Mouse (Mus musculus): ENCODE results near the gene Ms4a4b.
"Not testable (repeated sequence)": the region's sequence is repeated elsewhere in the genome, so short reads cannot be mapped to it uniquely, and the experiment has no call there.

Ms4a4b gene

DNA sequence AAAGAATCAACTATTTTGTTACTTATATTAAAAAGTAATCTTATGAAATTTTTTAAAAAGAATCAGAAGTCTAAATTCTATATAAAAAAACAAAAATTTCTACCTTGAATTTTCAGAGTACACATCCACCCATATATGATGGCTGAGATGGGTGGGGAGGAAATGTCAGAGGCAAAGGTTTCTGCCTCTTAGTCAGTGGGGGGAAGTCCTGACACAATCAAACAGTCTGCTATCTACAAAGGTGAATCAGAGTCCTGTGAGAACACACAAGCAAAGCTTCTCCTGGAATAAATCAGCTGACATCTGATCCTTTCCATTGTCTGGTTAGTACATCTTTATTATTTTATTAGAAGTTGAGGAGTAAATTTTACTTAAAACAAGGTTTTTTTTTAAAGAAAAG is at the start of gene Ms4a4b:
Ms4a4b (plus strand) TSS at position 216 of the 400 bp plus-strand sequence.
- DNase-seq (ENCODE audit: low spot score in 2 of 2), result no peak

DNA sequence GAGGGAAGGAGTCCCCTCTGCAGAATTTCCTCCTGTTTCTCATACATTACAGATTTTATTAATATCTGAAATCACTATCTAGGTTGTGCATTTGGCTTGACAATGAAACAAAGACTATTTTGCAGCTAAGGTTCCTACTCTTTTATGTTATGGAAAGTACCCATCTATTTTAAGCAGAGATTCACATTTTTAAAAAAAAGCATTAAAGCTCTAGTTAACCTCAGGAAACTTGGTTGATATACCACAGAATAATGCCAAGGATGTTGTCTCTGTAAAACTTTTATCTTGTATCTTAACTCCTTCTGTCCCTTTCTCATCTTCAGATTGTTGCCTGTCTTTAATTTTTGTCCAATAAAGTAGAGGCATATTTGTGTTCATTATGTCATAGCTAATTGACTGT is 47.6 kb upstream of the Ms4a4b start:
- no peak for DNase-seq (ENCODE audit: low spot score in 2 of 2)

DNA sequence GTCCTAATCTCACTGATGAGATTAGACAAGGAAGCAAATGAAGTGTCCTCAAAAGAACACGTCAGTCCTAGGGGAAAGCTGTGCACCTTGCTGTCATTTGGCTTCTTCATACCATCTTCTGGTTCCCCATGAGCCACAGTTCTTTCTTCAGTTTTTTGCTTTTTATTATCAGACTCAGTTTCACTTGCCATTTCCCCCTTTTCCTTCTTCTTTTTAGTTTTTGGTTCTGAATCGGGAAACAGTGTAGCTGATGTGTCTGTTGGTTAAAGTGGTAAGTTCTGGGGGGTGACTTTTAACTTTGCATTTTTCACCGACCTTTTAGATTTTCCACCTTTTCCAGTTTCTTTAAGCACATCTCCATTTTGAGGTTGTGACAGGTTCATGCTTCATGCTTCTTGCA is 38.8 kb upstream of the Ms4a4b start, which contains the start of gene Ms4a4c:
Ms4a4c (plus strand) TSS at position 244 of the 400 bp plus-strand sequence.
- no peak for DNase-seq (ENCODE audit: low spot score in 2 of 2)

DNA sequence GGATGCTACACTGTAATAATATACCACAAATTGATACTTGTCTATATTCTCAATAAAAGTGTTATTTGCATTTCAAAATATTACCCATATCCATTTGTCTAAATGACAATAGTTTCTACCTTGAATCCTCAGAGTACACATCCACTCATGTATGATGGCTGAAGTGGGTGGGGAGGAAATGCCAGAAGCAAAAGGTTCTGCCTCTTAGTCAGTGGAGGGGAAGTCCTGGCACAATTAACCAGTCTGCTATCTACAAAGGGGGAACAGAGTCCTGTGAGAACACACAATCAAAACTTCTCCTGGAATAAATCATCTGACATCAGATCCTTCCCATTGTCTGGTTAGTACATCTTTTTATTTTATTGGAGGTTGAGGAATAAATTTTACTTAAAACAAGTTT is 35.9 kb upstream of the Ms4a4b start:
- no peak for DNase-seq (ENCODE audit: low spot score in 2 of 2)

DNA sequence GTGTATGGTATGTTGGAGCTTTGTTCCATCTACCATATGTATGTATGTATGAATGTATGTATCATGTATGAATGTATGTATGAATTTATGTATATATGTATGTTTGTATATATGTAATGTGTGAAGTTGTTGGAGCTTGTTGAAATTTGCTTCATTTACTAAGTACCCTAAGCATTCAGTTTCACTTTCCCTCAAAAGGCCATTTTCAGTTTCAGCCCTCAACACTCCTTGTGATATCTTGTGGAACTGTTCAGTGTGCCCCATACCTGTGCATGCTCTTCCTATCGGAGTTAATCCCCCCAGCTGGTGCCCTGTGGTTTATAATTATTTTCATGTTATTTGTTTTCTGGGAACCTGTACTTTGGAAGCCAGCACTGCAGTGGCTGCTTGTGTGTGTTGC is 34.8 kb upstream of the Ms4a4b start:
- DNase-seq (ENCODE audit: low spot score in 2 of 2), result no peak

DNA sequence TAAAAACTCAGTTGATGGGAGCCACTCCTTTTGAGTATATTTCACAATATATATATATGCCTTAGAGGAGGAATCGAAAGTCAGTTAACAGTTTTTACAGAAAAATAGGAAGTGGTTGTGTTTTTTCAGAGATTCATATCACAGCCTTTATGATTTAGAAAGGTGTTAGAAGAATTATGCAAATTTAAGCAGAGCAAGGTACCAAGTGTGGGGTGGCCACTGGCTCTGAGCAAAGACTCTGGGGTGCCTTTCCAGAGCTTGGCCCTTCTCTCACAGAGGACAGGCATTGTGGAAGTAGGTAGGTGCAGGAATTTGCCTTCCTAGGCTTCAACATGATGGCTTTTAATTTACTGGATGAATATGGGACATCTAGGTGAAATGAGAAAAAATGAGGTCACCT is 31.7 kb upstream of the Ms4a4b start:
- no peak for DNase-seq (ENCODE audit: low spot score in 2 of 2)

DNA sequence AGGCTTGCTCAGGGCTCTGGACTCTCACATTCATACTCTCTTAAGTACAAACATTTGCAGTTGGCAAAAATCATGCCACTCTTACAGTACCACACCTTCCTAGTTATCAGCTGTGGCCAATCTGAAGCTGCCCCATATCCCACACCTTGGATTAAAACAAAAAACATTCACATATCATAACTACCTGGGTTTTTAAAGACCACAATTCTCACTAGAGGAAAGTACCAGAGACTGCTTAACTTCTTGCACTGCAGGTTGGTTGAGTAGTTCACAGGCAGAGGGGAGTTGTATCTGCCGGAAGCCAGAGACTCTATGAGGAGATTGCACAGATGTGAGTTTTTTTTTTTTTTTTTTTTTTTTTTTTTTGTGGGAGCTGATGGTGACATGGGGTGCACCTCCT is 29.3 kb upstream of the Ms4a4b start:
- DNase-seq (ENCODE audit: low spot score in 2 of 2), result no peak

DNA sequence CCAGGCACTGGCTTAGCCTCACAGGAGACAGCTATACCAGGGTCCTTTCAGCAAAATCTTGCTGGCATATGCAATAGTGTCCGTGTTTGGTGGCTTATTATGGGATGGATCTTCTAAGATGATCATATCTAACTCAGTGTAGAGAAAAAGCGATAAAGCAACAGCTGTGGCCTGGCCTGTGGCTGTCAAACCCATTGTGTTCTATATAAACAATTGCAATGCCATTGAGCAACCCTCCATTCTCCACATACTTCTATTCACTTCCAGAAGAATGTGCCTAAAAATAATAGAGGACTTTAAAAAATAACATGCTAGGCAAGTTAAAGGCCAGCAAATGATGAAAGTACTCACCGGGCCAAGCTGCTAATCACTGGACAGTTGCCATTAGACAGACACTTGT is 27.8 kb upstream of the Ms4a4b start:
- no peak for DNase-seq (ENCODE audit: low spot score in 2 of 2)

DNA sequence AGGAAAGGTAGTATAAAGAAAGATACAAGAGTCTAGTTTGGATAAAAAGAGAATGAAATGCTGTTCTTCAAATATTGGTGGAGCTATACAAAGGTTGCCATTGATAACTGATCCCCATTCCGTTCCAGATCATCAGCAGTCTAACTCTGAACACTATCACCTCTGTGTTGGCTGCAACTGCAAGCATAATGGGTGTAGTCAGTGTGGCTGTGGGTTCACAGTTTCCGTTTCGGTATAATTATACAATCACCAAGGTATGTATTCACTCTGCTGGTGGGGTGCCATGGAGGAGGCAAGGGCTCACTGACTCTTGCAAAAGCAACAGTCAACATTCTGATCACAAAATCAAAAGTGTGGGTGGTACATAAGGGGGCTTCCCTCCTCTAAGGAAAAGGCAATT is 24.5 kb upstream of the Ms4a4b start:
- not testable (repeated sequence) for DNase-seq (ENCODE audit: low spot score in 2 of 2)

DNA sequence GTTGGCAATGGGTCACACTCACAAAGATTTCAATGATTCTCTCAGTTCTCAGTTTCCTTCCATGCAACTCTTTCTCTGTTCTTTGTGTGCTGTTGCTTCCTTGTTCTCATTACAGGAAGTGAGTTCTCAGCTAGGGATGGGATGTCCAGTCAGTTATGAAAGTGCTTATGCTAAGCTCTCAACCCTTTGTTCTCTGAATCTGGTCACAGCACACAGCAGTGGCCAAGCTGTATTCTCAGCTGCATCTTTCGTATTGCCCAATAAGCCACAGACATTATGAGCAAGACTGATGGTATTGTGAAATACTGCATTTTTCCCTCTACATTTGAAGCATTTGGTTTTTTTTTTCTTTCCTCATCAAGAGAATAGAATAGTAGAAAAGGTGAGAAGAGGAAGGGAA is 12.1 kb upstream of the Ms4a4b start:
- not testable (repeated sequence) for DNase-seq (ENCODE audit: low spot score in 2 of 2)

DNA sequence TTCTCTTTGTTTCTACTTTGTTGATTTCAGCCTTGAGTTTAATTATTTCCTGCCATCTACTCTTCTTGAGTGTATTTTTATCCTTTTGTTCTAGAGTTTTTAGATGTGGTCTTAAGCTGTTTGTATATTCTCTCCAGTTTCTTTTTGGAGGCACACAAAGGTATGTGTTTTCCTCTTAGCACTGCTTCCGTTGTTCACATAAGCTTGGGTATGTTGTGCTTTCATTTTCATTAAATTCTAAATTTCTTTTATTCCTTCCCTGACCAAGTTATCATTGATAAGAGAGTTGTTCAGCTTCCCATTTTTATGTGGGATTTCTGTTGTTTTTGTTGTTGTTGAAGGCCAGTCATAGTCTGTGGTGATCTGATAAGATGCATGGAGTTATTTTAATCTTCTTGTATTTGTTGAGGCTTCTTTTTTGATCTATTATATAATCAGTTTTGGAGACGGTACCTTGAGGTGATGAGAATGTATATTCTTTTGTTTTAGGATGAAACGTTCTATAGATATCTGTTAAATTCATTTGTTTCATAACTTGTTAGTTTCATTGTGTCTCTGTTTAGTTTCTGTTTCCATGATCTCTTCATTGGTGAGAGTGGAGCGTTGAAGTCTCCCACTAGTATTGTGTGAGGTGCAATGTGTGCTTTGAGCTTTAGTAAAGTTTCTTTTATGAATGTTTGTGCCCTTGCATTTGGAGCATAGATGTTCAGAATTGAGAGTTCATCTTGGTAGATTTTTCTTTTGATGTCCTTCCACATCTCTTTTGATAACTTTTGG is 8.1 kb upstream of the Ms4a4b start:
- DNase-seq (ENCODE audit: low spot score in 2 of 2), result no peak

DNA sequence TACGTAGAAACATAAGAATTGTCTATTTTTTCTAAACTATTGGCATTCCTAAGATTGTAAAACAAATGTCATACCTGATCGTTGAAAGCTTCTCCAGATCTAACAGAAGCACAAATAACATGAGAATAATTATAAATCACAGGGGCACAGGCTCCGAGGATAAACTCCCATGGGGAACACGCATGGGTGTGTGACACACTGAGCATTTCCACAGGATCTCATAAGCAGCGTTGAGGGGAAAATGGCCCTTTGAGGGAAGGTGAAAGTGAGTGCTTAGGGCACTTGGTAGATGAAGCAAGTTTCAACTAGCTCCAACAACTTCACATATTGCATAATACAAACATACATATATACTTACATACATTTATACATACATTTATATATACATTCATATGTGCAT is 611 bp downstream of the Ms4a4b start:
- no peak for DNase-seq (ENCODE audit: low spot score in 2 of 2)

DNA sequence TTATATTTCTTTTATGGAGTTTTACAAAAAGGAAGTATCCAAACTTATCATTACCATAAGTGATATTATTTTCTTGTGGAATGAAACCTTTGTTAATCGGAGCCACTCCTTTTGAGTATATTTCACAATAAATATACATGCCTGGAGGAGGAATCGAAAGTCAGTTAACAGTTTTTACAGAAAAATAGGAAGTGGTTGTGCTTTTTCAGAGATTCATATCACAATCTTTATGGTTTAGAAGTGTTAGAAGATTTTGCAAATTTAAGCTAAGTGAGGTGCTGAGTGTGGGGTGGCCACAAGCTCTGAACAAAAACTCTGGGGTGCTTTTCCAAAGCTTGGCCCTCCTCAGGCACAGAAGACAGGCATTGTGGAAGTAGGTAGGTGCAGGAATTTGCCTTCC is 3.9 kb downstream of the Ms4a4b start:
- no peak for DNase-seq (ENCODE audit: low spot score in 2 of 2)

DNA sequence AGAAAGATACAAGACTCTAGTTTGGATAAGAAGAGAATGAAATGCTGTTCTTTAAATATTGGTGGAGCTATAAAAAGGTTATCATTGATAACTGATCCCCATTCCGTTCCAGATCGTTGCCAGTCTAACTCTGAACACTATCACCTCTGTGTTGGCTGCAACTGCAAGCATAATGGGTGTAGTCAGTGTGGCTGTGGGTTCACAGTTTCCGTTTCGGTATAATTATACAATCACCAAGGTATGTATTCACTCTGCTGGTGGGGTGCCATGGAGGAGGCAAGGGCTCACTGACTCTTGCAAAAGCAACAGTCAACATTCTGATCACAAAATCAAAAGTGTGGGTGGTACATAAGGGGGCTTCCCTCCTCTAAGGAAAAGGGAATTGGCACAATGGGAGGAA is 15.7 kb downstream of the Ms4a4b start:
- DNase-seq (ENCODE audit: low spot score in 2 of 2), result not testable (repeated sequence)

DNA sequence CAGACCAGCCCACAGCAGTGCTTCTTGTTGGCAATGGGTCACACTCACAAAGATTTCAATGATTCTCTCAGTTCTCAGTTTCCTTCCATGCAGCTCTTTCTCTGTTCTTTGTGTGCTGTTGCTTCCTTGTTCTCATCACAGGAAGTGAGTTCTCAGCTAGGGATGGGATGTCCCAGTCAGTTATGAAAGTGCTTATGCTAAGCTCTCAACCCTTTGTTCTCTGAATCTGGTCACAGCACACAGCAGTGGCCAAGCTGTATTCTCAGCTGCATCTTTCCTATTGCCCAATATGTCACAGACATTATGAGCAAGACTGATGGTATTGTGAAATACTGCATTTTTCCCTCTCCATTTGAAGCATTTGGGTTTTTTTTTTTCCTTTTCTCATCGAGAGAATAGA is 21.4 kb downstream of the Ms4a4b start:
- not testable (repeated sequence) for DNase-seq (ENCODE audit: low spot score in 2 of 2)

DNA sequence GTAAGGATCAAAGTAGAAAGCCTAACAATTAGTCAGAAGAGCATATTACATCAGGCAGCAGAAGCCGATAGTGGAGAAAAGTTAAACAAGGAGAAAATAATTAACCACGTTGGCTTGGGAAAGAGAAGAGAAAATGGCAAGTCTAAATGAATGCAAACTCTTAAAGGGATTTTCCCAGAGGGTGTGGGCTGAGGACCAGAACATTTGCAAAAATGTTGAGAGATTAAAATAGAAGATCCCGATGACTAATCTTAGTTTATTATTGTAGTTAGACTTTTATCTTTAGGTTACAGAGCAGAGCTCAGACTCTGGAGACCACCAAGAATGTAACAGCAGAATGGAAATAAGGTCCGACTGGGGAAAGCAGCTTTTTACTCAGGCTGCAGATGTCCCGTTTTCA is 23.1 kb downstream of the Ms4a4b start:
- DNase-seq (ENCODE audit: low spot score in 2 of 2), result no peak

DNA sequence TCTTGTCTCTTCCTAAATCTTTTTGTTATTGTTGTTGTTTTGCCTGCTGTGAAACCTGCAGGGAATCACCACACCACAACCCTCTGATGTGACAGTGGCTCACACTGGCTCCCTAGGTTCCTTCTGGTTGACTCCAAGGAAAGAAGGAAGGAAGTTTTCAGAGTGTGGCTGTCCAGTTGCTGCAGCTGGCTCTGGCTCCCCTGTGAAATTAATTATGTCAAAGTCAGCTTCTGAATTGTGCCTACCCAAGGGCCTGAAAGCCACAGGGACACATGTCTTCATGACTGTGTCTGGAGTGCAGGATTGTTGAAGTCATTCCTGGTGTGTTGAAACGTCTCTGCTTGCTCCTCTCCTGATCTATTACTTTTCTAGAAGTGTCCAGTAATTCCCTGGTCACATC is 25.0 kb downstream of the Ms4a4b start:
- DNase-seq (ENCODE audit: low spot score in 2 of 2), result not testable (repeated sequence)

DNA sequence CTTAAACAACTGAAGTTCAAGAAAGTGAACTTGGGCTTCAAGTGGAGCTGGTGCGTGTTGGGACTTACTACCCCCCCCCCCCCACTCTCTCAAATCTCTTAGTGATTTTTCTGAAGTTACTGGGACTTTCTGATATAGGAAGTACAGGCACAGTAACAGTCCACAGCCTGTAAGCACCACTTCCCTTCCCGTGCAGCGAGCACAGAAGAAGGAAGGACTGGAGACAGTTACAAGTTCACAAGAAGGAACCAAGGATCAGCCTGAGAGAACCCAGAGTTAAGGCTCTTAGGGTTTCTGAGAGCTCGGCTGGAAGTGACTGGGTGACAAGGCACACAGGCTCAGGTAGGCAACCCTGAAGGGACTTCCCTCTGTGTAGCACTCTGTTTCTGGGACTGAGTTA is 25.9 kb downstream of the Ms4a4b start, which contains the start of gene Ms4a6c:
Ms4a6c (plus strand) TSS at position 152 of the 400 bp plus-strand sequence.
- not testable (repeated sequence) for DNase-seq (ENCODE audit: low spot score in 2 of 2)

DNA sequence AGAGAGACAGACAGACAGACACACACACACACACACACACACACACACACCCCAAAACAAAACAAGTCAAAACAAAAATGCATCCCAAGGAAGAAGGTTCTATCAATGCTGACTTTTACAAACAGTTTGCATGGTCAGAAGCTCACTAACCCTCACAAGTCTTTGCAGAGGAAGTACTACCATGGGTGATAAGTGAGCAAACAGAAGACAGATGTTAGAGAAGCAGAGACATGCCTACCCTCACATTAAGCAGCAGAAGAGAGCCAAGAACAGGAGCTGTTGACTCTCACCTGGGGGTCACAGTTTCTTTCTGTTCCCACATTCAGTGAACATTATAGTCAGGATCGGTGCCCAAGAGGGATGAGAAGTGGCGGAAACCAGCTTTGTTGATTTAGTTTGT is 36.4 kb downstream of the Ms4a4b start:
- DNase-seq (ENCODE audit: low spot score in 2 of 2), result no peak

DNA sequence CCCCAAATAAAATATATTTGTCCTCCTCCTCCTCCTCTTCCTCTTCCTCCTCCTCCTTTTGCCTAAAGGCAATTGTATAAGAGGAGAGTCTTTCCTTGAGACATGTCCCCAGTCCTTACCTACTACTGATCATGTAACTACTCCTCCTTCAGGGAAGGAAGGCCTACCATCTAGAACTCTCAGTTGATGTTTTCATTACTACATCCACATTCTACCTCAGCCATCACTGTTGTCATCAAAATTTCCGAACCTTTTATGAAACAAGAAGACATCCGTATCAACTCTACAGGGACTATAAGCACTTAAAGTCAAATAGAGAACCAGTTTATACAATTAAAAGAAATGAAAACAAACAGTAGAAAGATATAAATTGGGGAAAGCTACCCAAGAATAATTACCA is 39.3 kb downstream of the Ms4a4b start:
- DNase-seq (ENCODE audit: low spot score in 2 of 2), result no peak

DNA sequence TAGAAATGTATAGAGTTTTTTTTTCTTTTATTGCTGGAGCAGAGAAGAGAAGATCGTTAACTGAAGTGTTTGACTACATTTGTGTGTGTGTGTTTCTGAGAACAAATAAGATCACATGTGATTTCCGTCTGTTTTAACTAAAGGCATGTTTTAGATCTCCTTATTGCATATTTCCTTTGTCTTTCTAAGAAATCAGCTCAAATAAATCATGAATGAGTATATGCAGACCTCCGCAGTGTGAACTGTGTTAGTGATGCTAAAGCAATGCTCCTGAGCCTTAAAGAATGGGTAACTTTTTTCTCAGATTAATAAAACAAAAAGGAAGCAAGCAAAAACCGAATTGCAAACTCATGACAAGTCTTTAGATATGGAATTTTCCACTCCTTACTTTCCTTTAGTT is 40.6 kb downstream of the Ms4a4b start:
- DNase-seq (ENCODE audit: low spot score in 2 of 2), result no peak

DNA sequence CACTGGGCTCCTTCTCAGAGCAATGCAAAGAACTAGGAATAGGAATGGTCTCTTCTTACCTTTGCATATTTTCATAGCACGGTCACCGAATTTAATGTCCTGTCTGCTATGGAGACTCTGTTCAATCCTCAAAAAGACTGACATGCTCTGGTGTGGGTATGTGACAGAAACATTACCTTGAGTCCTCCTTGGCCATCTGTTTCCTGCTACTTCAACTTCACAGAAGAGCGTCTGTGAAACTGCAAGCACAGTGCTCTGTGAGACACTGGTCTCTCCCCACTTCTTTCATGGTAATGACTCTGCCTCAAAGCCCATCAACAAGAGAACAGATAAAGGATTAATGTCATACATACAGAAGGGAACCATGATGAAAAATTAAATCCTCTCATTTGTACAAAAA is 41.0 kb downstream of the Ms4a4b start:
- DNase-seq (ENCODE audit: low spot score in 2 of 2), result no peak

DNA sequence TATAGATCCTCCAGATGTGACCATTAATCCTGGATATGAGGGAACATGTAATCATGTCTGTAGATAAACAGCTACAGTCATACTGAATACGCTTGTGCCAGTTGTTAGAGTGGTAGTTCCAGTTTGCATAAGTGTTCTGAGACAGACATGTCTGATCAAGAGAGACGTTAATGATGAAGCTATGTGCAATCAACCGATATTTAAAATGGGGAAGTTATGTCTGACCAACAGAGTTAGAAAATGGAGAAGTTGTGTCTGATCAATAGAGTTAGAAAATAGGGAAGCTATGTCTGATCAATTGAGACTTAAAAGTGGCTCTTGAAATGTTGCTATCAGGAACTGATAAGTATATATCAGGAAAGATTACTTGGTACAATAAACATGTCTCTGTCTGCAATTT is 41.9 kb downstream of the Ms4a4b start:
- DNase-seq (ENCODE audit: low spot score in 2 of 2), result no peak

DNA sequence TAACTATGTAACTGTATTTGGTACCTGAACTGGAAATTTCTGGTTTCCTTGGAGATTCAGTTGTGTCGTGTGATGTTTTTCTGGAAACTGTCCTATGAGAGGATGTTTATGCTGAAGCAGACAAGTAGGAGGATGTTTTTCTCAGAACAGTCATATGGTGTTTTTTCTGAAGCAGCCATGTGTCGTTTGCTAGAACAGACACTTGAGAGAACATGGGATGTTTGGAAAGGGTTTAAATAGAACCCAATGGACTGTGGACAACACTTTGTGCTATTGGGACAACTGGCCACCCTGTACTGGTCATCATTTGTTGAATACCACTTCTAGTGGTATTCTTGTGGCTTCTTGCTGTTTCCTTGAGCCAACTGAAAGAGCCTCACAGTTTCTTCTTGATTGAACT is 42.4 kb downstream of the Ms4a4b start, which contains the start of gene Gm8369:
Gm8369 (plus strand) TSS at position 193 of the 400 bp plus-strand sequence.
- DNase-seq (ENCODE audit: low spot score in 2 of 2), result no peak
